Mouse (Mus musculus) liver (tissue): ENCODE measurements around the gene Arhgap5.
"Not testable (repeated sequence)": the region's sequence is repeated elsewhere in the genome, so short reads cannot be mapped to it uniquely, and the experiment has no call there.

Experiments used
- DNase-seq: peaks from one replicate; pipeline ENCODE4 v3.0.0-alpha.2; 2020; ENCODE audit warnings: mixed read lengths

Arhgap5 gene

GRCm38 (mm10) chr12:52544532-52544931, 40.8 kb downstream of the Arhgap5 start:
- DNase-seq: peak; percentile 5

DNA sequence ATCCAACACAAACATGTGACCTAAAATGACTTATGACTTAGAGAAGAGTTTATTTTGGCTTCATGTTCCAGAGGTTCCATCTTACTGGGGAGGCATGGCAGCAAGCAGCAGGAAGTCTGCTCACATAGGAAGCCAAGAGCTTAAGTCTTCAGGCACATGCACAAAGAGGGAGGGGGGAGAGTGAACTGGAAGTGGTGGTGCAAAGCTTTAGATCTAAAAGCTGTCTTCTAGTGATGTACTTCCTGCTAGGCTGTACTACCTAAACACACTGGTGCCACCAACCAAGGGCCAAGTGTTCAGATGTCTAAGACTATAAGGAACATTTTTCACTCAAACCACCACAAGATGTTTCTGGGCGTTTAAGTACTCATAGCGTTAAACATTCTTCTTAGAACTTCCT, 48.3 kb downstream of the Arhgap5 start:
- no peak for DNase-seq

- DNase-seq: no peak
Observed at GRCm38 (mm10) chr12:52555188-52555876, 51.6 kb downstream of the Arhgap5 start.

GRCm38 (mm10) chr12:52565654-52566053, 61.9 kb downstream of the Arhgap5 start:
- no peak for DNase-seq

GRCm38 (mm10) chr12:52573371-52573770, 69.6 kb downstream of the Arhgap5 start:
- no peak for DNase-seq

DNA sequence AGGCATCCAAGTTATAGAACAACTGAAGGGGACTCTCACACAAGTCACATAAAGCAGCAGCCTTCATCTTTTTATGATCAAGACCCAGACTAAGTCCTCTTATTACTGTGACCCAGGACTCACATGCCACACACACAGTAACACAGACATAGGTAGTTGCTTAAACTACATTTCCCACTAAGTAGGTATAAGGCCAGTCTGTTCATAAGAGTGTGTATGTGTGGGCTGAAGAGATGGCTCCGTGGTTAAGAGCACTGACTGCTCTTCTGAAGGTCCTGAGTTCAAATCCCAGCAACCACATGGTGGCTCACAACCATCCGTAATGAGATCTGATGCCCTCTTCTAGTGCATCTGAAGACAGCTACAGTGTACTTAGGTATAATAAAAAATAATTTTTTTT, 82.7 kb downstream of the Arhgap5 start:
- not testable (repeated sequence) for DNase-seq

- no peak for DNase-seq
Observed at GRCm38 (mm10) chr12:52587473-52588010, 83.8 kb downstream of the Arhgap5 start.

GRCm38 (mm10) chr12:52595389-52596185, 91.8 kb downstream of the Arhgap5 start:
- no peak for DNase-seq

GRCm38 (mm10) chr12:52602471-52602870, 98.7 kb downstream of the Arhgap5 start:
- DNase-seq: no peak

- peak; percentile 83 for DNase-seq
Observed at GRCm38 (mm10) chr12:52602883-52603694, 99.3 kb downstream of the Arhgap5 start.

DNA sequence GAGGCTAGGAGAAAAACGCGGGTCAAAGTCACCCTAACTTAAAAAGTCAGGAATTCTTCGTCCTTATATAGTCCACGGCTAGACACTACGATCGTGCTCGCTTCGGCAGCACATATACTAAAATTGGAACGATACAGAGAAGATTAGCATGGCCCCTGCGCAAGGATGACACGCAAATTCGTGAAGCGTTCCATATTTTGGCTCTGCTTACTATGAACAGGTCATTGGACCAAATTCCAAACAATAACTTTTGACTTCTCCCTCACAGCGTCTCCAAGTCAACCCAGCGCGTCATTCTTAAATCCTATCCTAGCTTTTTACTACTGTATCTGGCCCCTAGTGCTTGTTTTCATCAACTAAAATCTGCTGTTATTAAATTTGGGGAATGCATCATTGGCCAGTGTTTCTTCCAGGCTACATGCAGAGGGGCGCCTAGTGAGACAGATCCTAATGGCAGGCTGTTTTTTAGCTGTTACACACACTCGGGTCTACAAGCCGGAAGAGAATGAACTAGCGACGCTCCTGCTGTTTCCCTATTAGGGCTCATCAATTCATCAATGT, 100.0 kb downstream of the Arhgap5 start:
- peak; percentile 62 for DNase-seq

DNA sequence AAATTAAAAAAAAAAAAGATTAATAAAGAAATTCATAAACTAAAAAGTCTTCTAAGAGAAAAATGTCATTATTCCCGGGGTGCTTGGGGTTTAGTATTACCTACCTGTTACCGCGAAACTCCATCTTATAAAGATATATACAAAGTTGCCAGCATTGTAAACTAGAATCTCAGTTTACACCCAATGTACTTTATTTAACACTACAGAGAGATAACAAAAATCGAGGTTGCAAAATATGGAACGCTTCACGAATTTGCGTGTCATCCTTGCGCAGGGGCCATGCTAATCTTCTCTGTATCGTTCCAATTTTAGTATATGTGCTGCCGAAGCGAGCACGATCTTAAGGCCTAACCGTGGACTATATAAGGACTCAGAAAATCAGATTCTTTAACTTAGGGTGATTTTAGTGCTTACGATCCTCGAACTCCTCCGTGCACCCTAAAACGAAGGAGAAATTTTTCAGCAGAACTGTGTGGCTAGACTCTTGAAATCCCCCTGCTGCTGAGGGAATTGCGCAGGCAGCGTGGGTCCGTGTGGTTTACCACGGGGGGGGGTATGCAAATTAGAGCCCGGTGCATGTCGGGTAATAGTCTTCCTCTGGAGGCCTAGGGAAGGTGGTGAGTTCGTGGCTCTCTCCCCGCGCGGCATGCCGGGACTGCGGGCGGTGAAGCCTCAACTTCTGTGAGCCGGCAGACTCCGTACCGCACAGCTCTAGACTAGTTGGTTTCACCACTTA, 100.7 kb downstream of the Arhgap5 start:
- DNase-seq: peak; percentile 95

DNA sequence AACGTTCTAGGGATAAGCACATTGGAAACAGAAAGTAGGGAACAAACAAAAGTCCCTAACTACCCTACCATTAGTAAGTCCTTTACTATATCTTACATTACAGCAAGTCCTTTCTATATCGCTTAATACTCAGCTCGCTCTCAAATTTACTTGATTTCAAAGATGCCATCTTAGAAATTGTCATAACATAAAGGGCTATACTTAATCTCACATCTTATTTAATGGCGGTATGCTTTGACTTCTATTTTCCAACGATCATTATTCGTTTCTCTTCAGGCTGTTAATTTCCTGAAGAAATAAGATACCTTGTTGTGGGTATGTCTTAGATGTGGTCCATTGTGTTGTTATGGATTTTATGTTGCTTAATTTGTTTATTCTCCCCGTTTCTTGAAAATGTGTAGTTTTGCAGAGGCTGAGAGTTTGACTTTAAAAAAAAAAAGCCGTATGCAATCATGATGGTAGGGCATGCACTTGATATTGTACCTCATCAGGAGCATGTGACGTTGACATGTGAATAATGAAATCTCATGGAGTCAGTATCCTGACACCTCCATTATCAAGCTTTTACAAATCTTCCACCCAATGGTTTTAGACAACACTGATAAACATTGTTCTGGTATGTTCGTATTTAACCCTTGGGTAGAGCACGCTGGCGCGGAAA, 101.3 kb downstream of the Arhgap5 start:
- no peak for DNase-seq

DNA sequence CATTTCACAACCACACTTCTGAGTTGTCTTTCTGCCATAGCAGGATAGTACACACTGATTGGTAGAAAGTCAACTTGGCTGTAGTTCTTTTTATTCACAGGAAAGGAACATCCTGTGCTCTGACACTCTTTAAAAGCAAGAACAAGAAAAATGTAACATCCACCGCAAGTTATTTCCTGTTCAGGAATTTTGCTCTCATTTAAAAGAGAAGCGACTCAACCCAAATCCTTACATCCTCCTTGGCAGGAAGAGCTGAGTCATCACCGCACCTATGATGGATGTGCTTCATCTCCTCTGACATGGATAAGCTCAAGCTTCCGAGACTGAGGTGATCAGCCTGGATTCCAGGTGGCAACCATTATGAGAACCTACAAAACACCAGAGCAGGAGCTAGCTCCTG, 103.6 kb downstream of the Arhgap5 start:
- DNase-seq: no peak

- DNase-seq: no peak
Observed at GRCm38 (mm10) chr12:52615703-52616102, 111.9 kb downstream of the Arhgap5 start.

DNA sequence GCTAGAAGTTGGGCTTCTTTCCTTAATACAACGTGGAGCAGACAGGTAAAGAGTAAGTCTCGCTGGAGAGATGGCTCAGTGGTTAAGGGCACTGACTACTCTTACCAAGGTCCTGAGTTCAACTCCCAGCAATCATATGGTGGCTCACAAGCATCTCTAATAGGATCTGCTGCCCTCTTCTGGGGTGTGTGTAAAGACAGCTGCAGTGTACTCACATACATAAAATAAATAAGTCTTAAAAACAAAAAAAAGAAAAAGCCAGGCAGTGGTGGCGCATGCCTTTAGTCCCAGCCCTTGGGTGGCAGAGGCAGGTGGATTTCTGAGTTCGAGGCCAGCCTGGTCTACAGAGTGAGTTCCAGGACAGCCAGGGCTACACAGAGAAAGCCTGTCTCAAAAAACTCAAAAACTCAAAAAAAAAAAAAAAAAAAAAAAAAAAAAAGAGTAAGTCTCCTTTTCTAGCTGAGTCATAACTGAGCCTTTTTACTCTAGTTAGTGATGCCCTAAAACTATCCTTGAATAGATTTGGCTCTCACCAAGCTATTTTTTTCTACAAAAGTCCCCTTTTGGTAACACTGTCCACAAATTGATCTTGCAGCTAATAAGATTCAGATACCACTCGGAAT, 114.8 kb downstream of the Arhgap5 start:
- no peak for DNase-seq

DNA sequence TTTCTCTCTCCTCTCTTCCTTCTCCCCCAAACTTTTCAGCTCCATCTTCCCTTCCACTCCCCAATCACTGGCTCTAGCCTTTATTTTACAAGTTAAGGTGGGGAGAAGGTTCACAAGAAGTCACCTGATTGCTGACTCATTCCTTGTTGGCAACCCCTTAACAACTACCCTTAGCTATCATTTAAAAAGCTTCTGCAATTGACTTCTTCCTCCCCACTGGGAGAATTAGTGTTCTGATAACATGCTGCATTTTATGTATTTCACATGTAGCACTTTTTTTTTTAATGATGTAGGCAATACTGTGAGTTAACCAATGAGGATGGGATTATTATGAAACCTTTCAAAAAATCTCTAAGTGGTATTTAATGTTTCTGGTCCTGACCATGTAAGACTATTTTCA, 115.9 kb downstream of the Arhgap5 start:
- no peak for DNase-seq
